Mouse (Mus musculus): ENCODE measurements around the gene Tcte1.

The Tcte1 gene

GRCm38 (mm10) chr17:45547461-45548190, 24.4 kb downstream of the Tcte1 start:
- DNase-seq (ENCODE audit: low spot score in 2 of 2): no peak

GRCm38 (mm10) chr17:45548541-45549512, 25.6 kb downstream of the Tcte1 start:
- peak in 1 of 2 experiments; percentile 66 for DNase-seq (ENCODE audit: low spot score in 2 of 2)

- peak in 1 of 2 experiments; percentile 76 for DNase-seq (ENCODE audit: low spot score in 2 of 2)
These were observed 26.5 kb downstream of the Tcte1 start, which contains the start of gene Tmem151b for GRCm38 (mm10) chr17:45549617-45550181. Gene Tmem151b (minus strand): TSS chr17:45549677.

- no peak for DNase-seq (ENCODE audit: low spot score in 2 of 2)
These were observed 27.0 kb downstream of the Tcte1 start for GRCm38 (mm10) chr17:45550253-45550652.

GRCm38 (mm10) chr17:45551249-45551796, 28.1 kb downstream of the Tcte1 start:
- no peak for DNase-seq (ENCODE audit: low spot score in 2 of 2)

- DNase-seq (ENCODE audit: low spot score in 2 of 2): peak; percentile 76 to 90
These were observed 28.7 kb downstream of the Tcte1 start for GRCm38 (mm10) chr17:45551816-45552451.

GRCm38 (mm10) chr17:45553065-45553464, 29.8 kb downstream of the Tcte1 start:
- DNase-seq (ENCODE audit: low spot score in 2 of 2): no peak

- DNase-seq (ENCODE audit: low spot score in 2 of 2): no peak
These were observed 31.2 kb downstream of the Tcte1 start for GRCm38 (mm10) chr17:45554420-45554819.

- peak; percentile 82 to 92 for DNase-seq (ENCODE audit: low spot score in 2 of 2)
These were observed 32.3 kb downstream of the Tcte1 start, which contains the start of gene Nfkbie for GRCm38 (mm10) chr17:45555452-45556106. Gene Nfkbie (plus strand): TSS chr17:45555703.

- no peak for DNase-seq (ENCODE audit: low spot score in 2 of 2)
These were observed 32.9 kb downstream of the Tcte1 start for GRCm38 (mm10) chr17:45556107-45556489.

- DNase-seq (ENCODE audit: low spot score in 2 of 2): no peak
These were observed 33.4 kb downstream of the Tcte1 start for GRCm38 (mm10) chr17:45556514-45557245.

- DNase-seq (ENCODE audit: low spot score in 2 of 2): no peak
These were observed 34.1 kb downstream of the Tcte1 start for GRCm38 (mm10) chr17:45557246-45557824.

GRCm38 (mm10) chr17:45557998-45558862, 35.0 kb downstream of the Tcte1 start:
- no peak for DNase-seq (ENCODE audit: low spot score in 2 of 2)

GRCm38 (mm10) chr17:45559732-45560525, 36.7 kb downstream of the Tcte1 start:
- DNase-seq (ENCODE audit: low spot score in 2 of 2): no peak

GRCm38 (mm10) chr17:45563216-45563615, 40.0 kb downstream of the Tcte1 start:
- no peak for DNase-seq (ENCODE audit: low spot score in 2 of 2)

- DNase-seq (ENCODE audit: low spot score in 2 of 2): peak; percentile 91 to 94
These were observed 40.7 kb downstream of the Tcte1 start, which contains the start of gene Slc35b2 for GRCm38 (mm10) chr17:45563655-45564530. Gene Slc35b2 (plus strand): TSS chr17:45563874.

Measured in cerebellum, postnatal 4 days (tissue).